Mouse (Mus musculus) kidney, postnatal 0 days (tissue): ENCODE results near the gene Gpr31b. TPM values are rescaled to one million over a fixed set of nuclear protein-coding genes. Genes with fewer than 3 reads are reported as not detected.
"Not testable (repeated sequence)": the region's sequence is repeated elsewhere in the genome, so short reads cannot be mapped to it uniquely, and the experiment has no call there.

ENCODE experiments used
- ATAC-seq: fragments of 200-750 bp; cut with Nextera tagmentation; replicated peaks from 2 replicates; pipeline ENCODE4 v1.8.0; 2017; ENCODE audit warnings: low read depth, moderate number of reproducible peaks, moderate TSS enrichment, moderate library complexity; ENCODE audit not compliant: low FRiP score
- DNase-seq: peaks from one replicate; pipeline ENCODE4 v3.0.0-alpha.2; 2016; ENCODE audit warnings: low spot score
- H3K27ac ChIP-seq: fragments of 300-500 bp; sonication (generic); 2 replicates; pipeline ENCODE4 v1.5.1; 2014; ENCODE audit warnings: mild to moderate bottlenecking
- H3K27me3 ChIP-seq: fragments of 300-500 bp; sonication (generic); 2 replicates; pipeline ENCODE4 v1.6.1; 2014; ENCODE audit warnings: low read length, mixed read lengths; ENCODE audit not compliant: insufficient read depth
- H3K36me3 ChIP-seq: fragments of 300-500 bp; sonication (generic); 2 replicates; pipeline ENCODE4 v1.6.1; 2014; ENCODE audit warnings: low read length, mixed read lengths; ENCODE audit not compliant: insufficient read depth
- H3K4me1 ChIP-seq: fragments of 300-500 bp; sonication (generic); replicated peaks from 2 replicates; pipeline ENCODE4 v1.6.1; 2014; ENCODE audit warnings: antibody characterized with exemption, low read length, mixed read lengths; ENCODE audit not compliant: insufficient read depth
- H3K4me2 ChIP-seq: fragments of 300-500 bp; sonication (generic); 2 replicates; pipeline ENCODE4 v1.6.1; 2014; ENCODE audit warnings: mild to moderate bottlenecking, low read length, moderate library complexity, mixed read lengths
- H3K4me3 ChIP-seq: fragments of 300-500 bp; sonication (generic); replicated peaks from 2 replicates; pipeline ENCODE4 v1.5.1; 2014; ENCODE audit warnings: low read depth, low read length
- H3K9ac ChIP-seq: fragments of 300-500 bp; sonication (generic); 2 replicates; pipeline ENCODE4 v1.6.1; 2014; ENCODE audit warnings: low read depth, low read length
- H3K9me3 ChIP-seq: fragments of 300-500 bp; sonication (generic); replicated peaks from 2 replicates; pipeline ENCODE4 v1.6.1; 2016; ENCODE audit warnings: low read length, inconsistent platforms, mixed read lengths
- CTCF ChIP-seq: IDR thresholded peaks from 2 replicates; pipeline ENCODE4 v1.5.1; 2016; ENCODE audit warnings: antibody characterized with exemption, low read depth, mild to moderate bottlenecking, moderate library complexity
- WGBS: fragments of 180-500 bp; shearing (Covaris S2); extraction: QIAGEN DNeasy Blood & Tissue Kit; methylation state at CpG from one replicate; pipeline ENCODE4 v1.1.7; 2014; 5-methylcytosine and 5-hydroxymethylcytosine counted together
- polyA plus RNA-seq: library from polyadenylated mRNA; unstranded; fragments of >200 nt; fragmentation: Nextera tagmentation; extraction: Ambion mirVana; gene quantifications from 2 replicates; pipeline ENCODE4 v1.2.1, GENCODE M21; 2015

Gene Gpr31b
- polyA plus RNA-seq, 1 experiment from 2014 or later: 0.12 TPM

GRCm38 (mm10) chr17:13006984-13007383 is 45.1 kb downstream of the Gpr31b start:
- H3K36me3 ChIP-seq: peaks cover 5% of the 10 kb centered on the region; the same call in 1 of the 2 replicates
- peak overlapping the region; percentile 35 for H3K9ac ChIP-seq
- H3K4me3 ChIP-seq: peak overlapping the region; percentile 81
- ATAC-seq (no peak), DNase-seq (no peak)
- H3K4me2 ChIP-seq: peak overlapping the region; percentile 79
- no peaks in the 10 kb centered on the region for H3K9me3 ChIP-seq
- no peak for TF ChIP-seq CTCF
- no peaks in the 10 kb centered on the region for H3K27me3 ChIP-seq
- H3K27ac ChIP-seq: peak overlapping the region; percentile 93
- peaks cover 5% of the 10 kb centered on the region; the same call in 1 of the 2 replicates for H3K4me1 ChIP-seq
- 39% methylated on average over 5 of the region's 5 CpGs for WGBS

- H3K36me3 ChIP-seq, H3K27me3 ChIP-seq, H3K9me3 ChIP-seq, ATAC-seq, DNase-seq, H3K4me1 ChIP-seq: not testable (repeated sequence)
- 96% methylated on average over 2 of the region's 2 CpGs for WGBS
- peak within 1 kb of the TSS; percentile 93 for H3K27ac ChIP-seq
- H3K4me3 ChIP-seq: peak within 1 kb of the TSS; percentile 81
- peak within 1 kb of the TSS; percentile 35 for H3K9ac ChIP-seq
- H3K4me2 ChIP-seq: peak within 1 kb of the TSS; percentile 79
Observed at GRCm38 (mm10) chr17:13006546-13006945, 45.5 kb downstream of the Gpr31b start, which contains the start of gene Sod2. Gene Sod2, plus strand, starts transcription at chr17:13006846.

GRCm38 (mm10) chr17:13004436-13004835 is 47.7 kb downstream of the Gpr31b start:
- not testable (repeated sequence) for H3K9ac ChIP-seq, H3K27me3 ChIP-seq, H3K27ac ChIP-seq, H3K4me1 ChIP-seq, H3K9me3 ChIP-seq, H3K4me3 ChIP-seq, H3K4me2 ChIP-seq, H3K36me3 ChIP-seq, ATAC-seq, DNase-seq
- 75% methylated on average over 2 of the region's 2 CpGs for WGBS

GRCm38 (mm10) chr17:13002243-13002642 is 49.9 kb downstream of the Gpr31b start:
- not testable (repeated sequence) for DNase-seq, ATAC-seq
- WGBS: 93% methylated on average over 5 of the region's 5 CpGs

More at GRCm38 (mm10) chr17:13002243-13002642, 49.9 kb downstream of the Gpr31b start:
- not testable (repeated sequence) for H3K4me2 ChIP-seq, H3K9ac ChIP-seq, H3K27ac ChIP-seq, H3K9me3 ChIP-seq, H3K36me3 ChIP-seq, H3K4me3 ChIP-seq, H3K27me3 ChIP-seq, H3K4me1 ChIP-seq

Other genes starting within 250 kb of the Gpr31b start
- 0.20 and 0.75 TPM in 2 replicates for gene Mas1, start 184.2 kb downstream of the Gpr31b start, polyA plus RNA-seq
- gene Mrgprh, start 176.3 kb downstream of the Gpr31b start, polyA plus RNA-seq: not detected in 2 replicates
- gene Pnldc1, start 142.1 kb downstream of the Gpr31b start, polyA plus RNA-seq: 0.59 and 1.1 TPM in 2 replicates
- gene Tcp1, start 136.6 kb downstream of the Gpr31b start, polyA plus RNA-seq: 304 and 328 TPM in 2 replicates
- gene Mrpl18, start 136.0 kb downstream of the Gpr31b start, polyA plus RNA-seq: 133 and 140 TPM in 2 replicates
- 4.4 and 5.4 TPM in 2 replicates for gene Acat3, start 111.7 kb downstream of the Gpr31b start, polyA plus RNA-seq
- 103 and 119 TPM in 2 replicates for gene Acat2, start 91.5 kb downstream of the Gpr31b start, polyA plus RNA-seq
- gene Wtap, start 58.1 kb downstream of the Gpr31b start, polyA plus RNA-seq: 143 and 150 TPM in 2 replicates
- 295 and 310 TPM in 2 replicates for gene Sod2, start 45.5 kb downstream of the Gpr31b start, polyA plus RNA-seq
- 0.16 and 0.23 TPM in 2 replicates for gene Tcp10b, start 8.8 kb upstream of the Gpr31b start, polyA plus RNA-seq
- gene Unc93a, start 79.5 kb upstream of the Gpr31b start, polyA plus RNA-seq: not detected in 2 replicates
- not detected in 2 replicates for gene Smok2a, start 168.9 kb upstream of the Gpr31b start, polyA plus RNA-seq
- not detected in 2 replicates for gene Smok2b, start 178.0 kb upstream of the Gpr31b start, polyA plus RNA-seq